Mouse (Mus musculus) forebrain, postnatal 0 days (tissue): ENCODE data around the gene Gpr27. TPM values are rescaled to one million over a fixed set of nuclear protein-coding genes. Genes with fewer than 3 reads are reported as not detected.
A peak's percentile ranks its signal among the peaks of the same experiment; 100 is the strongest.

ENCODE experiments used
- ATAC-seq: fragments of 200-750 bp; cut with Nextera tagmentation; 2 replicates; pipeline ENCODE4 v1.8.0; 2017; ENCODE audit warnings: mild to moderate bottlenecking, moderate library complexity
- DNase-seq: peaks from one replicate; pipeline ENCODE4 v3.0.0-alpha.2; 2015
- H3K27ac ChIP-seq: fragments of 300-500 bp; sonication (generic); 2 replicates; pipeline ENCODE4 v1.5.1; 2014; ENCODE audit warnings: low read depth, mild to moderate bottlenecking, antibody characterized with exemption, low read length, moderate library complexity, mixed read lengths
- H3K27me3 ChIP-seq: fragments of 300-500 bp; sonication (generic); 2 replicates; pipeline ENCODE4 v1.6.1; 2014; ENCODE audit warnings: mild to moderate bottlenecking, low read length, mixed read lengths; ENCODE audit not compliant: insufficient read depth
- H3K36me3 ChIP-seq: fragments of 300-500 bp; sonication (generic); 2 replicates; pipeline ENCODE4 v1.6.1; 2014; ENCODE audit warnings: mild to moderate bottlenecking, moderate library complexity; ENCODE audit not compliant: insufficient read depth
- H3K4me1 ChIP-seq: fragments of 300-500 bp; sonication (generic); 2 replicates; pipeline ENCODE4 v1.6.1; 2014; ENCODE audit warnings: antibody characterized with exemption; ENCODE audit not compliant: insufficient read depth
- H3K4me2 ChIP-seq: fragments of 300-500 bp; sonication (generic); 2 replicates; pipeline ENCODE4 v1.6.1; 2014; ENCODE audit warnings: low read depth, mild to moderate bottlenecking, moderate library complexity
- H3K4me3 ChIP-seq: fragments of 300-500 bp; sonication (generic); 2 replicates; pipeline ENCODE4 v1.5.1; 2014; ENCODE audit warnings: low read depth, low read length, mixed read lengths
- H3K9ac ChIP-seq: fragments of 300-500 bp; sonication (generic); 2 replicates; pipeline ENCODE4 v1.6.1; 2014; ENCODE audit warnings: mild to moderate bottlenecking
- H3K9me3 ChIP-seq: fragments of 300-500 bp; sonication (generic); 2 replicates; pipeline ENCODE4 v1.6.1; 2016; ENCODE audit warnings: low read length
- CTCF ChIP-seq: sonication (generic); IDR thresholded peaks from 2 replicates; pipeline ENCODE4 v1.5.1; 2016; ENCODE audit warnings: antibody characterized with exemption, control low read depth, low read depth
- WGBS: fragments of 180-500 bp; shearing (Covaris S2); extraction: QIAGEN DNeasy Blood & Tissue Kit; methylation state at CpG from one replicate; pipeline ENCODE4 v1.1.7; 2014; 5-methylcytosine and 5-hydroxymethylcytosine counted together
- polyA plus RNA-seq: library from polyadenylated mRNA; unstranded; fragments of >200 nt; fragmentation: Nextera tagmentation; extraction: Ambion mirVana; gene quantifications from 2 replicates; pipeline ENCODE4 v1.2.1, GENCODE M21; 2015
- total RNA-seq: library from RNA; depleted of rRNA; stranded (reverse); fragments of >200 nt; gene quantifications from 2 replicates; pipeline ENCODE4 v1.2.3, GENCODE M21; 2014; rRNA removed

The Gpr27 gene
- total and polyA plus RNA-seq, 2 experiments from 2014 or later: 38.5 to 127 TPM

DNA sequence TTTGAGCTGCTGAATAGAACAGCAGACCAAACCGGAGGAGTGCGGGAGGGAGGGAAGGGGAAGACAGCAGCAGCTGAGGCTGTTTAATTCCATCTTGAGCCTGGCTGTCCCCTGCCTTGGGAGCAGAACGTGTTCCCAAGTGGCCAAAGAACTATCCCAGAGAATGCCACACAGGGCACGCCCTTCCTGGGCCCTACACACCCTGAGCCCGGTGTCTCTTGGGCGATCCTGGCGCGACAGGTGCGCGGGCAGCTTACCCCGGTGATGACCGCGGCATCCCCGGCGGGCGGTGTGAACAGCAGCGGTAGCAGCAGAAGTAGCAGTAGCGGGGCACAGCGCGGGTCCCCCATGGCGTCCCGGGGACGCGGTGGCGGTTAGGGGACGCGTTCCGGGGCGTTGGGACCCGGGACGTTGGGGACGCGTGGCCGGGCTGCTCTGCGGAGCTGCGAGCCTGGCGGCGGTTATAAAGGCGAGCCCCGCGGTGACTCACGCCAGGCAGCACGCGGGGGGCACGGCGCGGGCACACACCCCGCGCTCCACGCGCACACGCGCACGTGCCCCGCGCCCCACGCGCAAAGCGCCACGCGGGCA is 33.6 kb downstream of the Gpr27 start, which contains the start of gene Prok2:
TSS of gene Prok2 (minus strand) at position 422 of the 591 bp plus-strand sequence.
- WGBS: under 1% methylated on average over 56 of the region's 61 CpGs
- Histone ChIP-seq H3K27me3 (peaks cover 15% of the 10 kb centered on the region; the same call in 1 of the 2 replicates), H3K36me3 (no peaks in the 10 kb centered on the region), H3K4me3 (peak within 1 kb of the TSS; percentile 51), H3K4me1 (peaks cover 9% of the 10 kb centered on the region; the same call in 1 of the 2 replicates), H3K4me2 (peak within 1 kb of the TSS; percentile 99), H3K9ac (peak within 1 kb of the TSS; percentile 59), H3K9me3 (no peaks in the 10 kb centered on the region), H3K27ac (no peak within 1 kb of the TSS)
- ATAC-seq (peak; percentile 82), DNase-seq (peak; percentile 47)
- TF ChIP-seq CTCF: no peak

DNA sequence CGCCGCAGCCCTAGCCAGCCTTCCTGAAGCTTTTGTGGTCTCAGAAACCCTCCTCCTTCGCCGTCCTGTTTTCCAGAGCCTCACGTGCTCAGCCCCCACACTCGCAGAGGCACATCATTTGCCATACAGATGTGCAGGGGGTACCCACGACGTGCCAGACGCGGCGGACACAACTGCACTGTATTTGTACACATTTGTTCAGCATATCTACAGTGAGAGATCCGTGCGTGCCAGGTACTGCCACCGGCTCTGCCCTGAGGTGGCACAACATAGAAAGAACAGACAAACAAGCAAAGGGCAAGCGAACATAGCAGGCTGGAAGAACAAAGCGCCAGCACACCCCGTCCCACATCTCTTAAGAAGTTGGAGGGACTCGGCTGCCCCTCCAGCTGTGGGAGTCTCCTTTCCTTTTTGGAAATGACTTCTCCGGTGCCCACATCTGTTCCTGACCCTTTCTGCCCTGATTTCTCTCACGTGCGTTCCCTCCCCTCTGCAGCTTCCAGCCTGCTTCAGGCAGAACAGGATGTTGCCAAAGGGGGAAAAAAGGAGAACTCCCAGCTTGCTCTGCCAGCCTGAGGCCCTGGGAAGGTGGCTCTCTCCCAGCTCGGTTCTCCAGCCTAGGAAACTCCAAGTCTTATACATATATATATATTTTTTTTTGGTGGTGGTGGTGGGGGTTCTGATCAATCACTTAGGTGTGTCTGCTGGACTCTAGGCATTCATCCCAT is 34.3 kb downstream of the Gpr27 start:
- TF ChIP-seq CTCF: no peak
- Histone ChIP-seq H3K9me3 (no peaks in the 10 kb centered on the region), H3K27me3 (peaks cover 15% of the 10 kb centered on the region; the same call in 1 of the 2 replicates), H3K36me3 (no peaks in the 10 kb centered on the region), H3K9ac (peak overlapping the region; percentile 59), H3K4me1 (peaks cover 9% of the 10 kb centered on the region; the same call in 1 of the 2 replicates), H3K4me2 (peak overlapping the region; percentile 99), H3K4me3 (peak overlapping the region; percentile 51), H3K27ac (no peak overlapping the region)
- ATAC-seq (peak; percentile 54), DNase-seq (peak; percentile 27)
- 2% methylated on average over 22 of the region's 22 CpGs for WGBS

DNA sequence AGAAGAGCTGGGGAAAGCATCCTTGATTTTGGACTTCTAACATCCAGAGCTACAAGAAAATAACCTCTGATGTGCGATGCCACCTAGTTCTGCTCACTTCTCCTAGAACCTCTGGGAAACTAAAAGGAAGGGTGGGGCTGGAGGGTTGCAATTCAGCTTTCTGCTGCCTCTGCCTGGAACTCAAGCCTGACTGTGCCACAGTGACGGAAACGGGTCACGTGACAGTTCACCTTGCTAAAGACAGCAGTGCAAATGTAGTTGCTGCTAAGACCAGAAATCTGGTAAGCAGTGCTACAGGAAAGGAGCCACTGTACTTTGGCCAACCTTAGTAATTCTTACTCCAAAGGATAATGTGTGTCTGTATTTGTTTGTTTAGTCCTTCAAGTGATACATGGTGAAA is 37.4 kb downstream of the Gpr27 start:
- ATAC-seq (no peak), DNase-seq (no peak)
- 92% methylated on average over 4 of the region's 4 CpGs for WGBS
- peaks cover 15% of the 10 kb centered on the region; the same call in 1 of the 2 replicates for H3K27me3 ChIP-seq
- TF ChIP-seq CTCF: no peak
- H3K9ac ChIP-seq: no peak overlapping the region
- H3K4me3 ChIP-seq: no peak overlapping the region
- H3K36me3 ChIP-seq: no peaks in the 10 kb centered on the region
- H3K4me2 ChIP-seq: no peak overlapping the region
- H3K9me3 ChIP-seq: no peaks in the 10 kb centered on the region
- H3K4me1 ChIP-seq: peaks cover 9% of the 10 kb centered on the region; the same call in 1 of the 2 replicates
- no peak overlapping the region for H3K27ac ChIP-seq

DNA sequence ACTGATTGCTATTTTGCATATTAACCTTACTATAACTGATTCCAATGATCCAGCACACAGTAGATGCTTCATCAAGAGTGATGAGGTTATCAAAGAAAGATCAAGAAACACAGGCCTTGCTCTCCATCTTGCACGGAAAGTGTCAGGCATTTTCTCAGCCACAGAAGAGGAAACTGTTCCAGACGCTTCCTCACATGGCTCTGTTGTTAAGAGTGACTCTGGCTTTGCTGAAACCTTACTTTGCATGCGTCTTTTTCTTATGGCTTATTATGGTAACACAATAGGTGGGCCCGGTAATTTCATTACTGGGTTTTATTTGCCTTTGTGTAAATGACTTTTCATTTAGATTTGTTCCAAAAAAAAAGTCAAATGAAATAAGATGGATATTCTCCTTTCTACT is 39.4 kb downstream of the Gpr27 start:
- ATAC-seq: peak; percentile 20; the same call in 1 of the 2 replicates

GRCm38 (mm10) chr6:99732673-99733072 is 40.2 kb downstream of the Gpr27 start:
- ATAC-seq (no peak; the same call in 1 of the 2 replicates), DNase-seq (no peak)
- Histone ChIP-seq H3K27ac (no peak overlapping the region), H3K4me3 (no peak overlapping the region), H3K27me3 (peaks cover 7% of the 10 kb centered on the region; the same call in 1 of the 2 replicates), H3K9ac (no peak overlapping the region), H3K4me2 (no peak overlapping the region), H3K36me3 (no peaks in the 10 kb centered on the region), H3K9me3 (no peaks in the 10 kb centered on the region), H3K4me1 (no peaks in the 10 kb centered on the region)
- TF ChIP-seq CTCF: no peak
- 50% methylated on average over 8 of the region's 8 CpGs for WGBS

More for the DNA sequence above, 39.4 kb downstream of the Gpr27 start:
- H3K27ac ChIP-seq: no peak overlapping the region
- peaks cover 7% of the 10 kb centered on the region; the same call in 1 of the 2 replicates for H3K27me3 ChIP-seq
- no peaks in the 10 kb centered on the region for H3K9me3 ChIP-seq
- DNase-seq: no peak
- H3K36me3 ChIP-seq: no peaks in the 10 kb centered on the region
- WGBS: 67% methylated on average over 4 of the region's 4 CpGs
- no peaks in the 10 kb centered on the region for H3K4me1 ChIP-seq
- H3K9ac ChIP-seq: no peak overlapping the region
- TF ChIP-seq CTCF: no peak
- no peak overlapping the region for H3K4me3 ChIP-seq
- no peak overlapping the region for H3K4me2 ChIP-seq

GRCm38 (mm10) chr6:99734666-99735065 is 42.2 kb downstream of the Gpr27 start:
- H3K4me3 ChIP-seq: no peak overlapping the region
- 77% methylated on average over 5 of the region's 5 CpGs for WGBS
- TF ChIP-seq CTCF: no peak
- no peaks in the 10 kb centered on the region for H3K4me1 ChIP-seq
- ATAC-seq (no peak), DNase-seq (no peak)
- H3K36me3 ChIP-seq: no peaks in the 10 kb centered on the region
- H3K9ac ChIP-seq: no peak overlapping the region
- H3K9me3 ChIP-seq: no peaks in the 10 kb centered on the region
- no peak overlapping the region for H3K27ac ChIP-seq
- no peak overlapping the region for H3K4me2 ChIP-seq
- no peaks in the 10 kb centered on the region; the same call in 1 of the 2 replicates for H3K27me3 ChIP-seq

DNA sequence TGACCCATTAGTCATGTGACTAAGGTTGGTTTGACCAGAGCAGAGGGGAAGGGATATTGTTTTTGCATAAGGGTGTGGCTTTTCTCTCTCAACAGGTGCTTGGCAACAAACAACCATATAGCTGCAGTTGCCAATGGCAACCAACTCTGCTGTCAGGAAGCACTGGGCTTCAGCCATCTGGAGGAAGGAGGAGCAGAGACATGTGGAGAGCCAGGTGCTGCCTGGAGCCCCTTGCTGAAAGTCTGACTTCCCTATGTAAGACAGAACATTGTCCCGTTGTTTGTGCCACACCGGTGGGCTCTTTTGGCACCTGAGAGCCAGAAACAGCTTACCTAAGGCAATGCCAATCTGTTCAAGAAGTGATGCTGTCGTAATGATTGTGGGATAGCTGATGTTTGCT is 50.4 kb downstream of the Gpr27 start:
- H3K4me1 ChIP-seq: no peaks in the 10 kb centered on the region
- H3K9me3 ChIP-seq: no peaks in the 10 kb centered on the region
- no peaks in the 10 kb centered on the region for H3K36me3 ChIP-seq
- WGBS: 52% methylated on average over 3 of the region's 3 CpGs
- no peak for TF ChIP-seq CTCF
- H3K4me3 ChIP-seq: no peak overlapping the region
- no peaks in the 10 kb centered on the region for H3K27me3 ChIP-seq
- DNase-seq (peak; percentile 73), ATAC-seq (peak; percentile 66)
- no peak overlapping the region for H3K27ac ChIP-seq
- no peak overlapping the region for H3K9ac ChIP-seq
- H3K4me2 ChIP-seq: no peak overlapping the region

Other genes starting within 250 kb of the Gpr27 start
- 112 and 157 TPM in 2 replicates for gene Foxp1, start 170.0 kb upstream of the Gpr27 start, total RNA-seq
- gene Foxp1, start 170.0 kb upstream of the Gpr27 start, polyA plus RNA-seq: 137 and 167 TPM in 2 replicates
- 12.9 and 13.3 TPM in 2 replicates for gene Eif4e3, start 25.9 kb upstream of the Gpr27 start, total RNA-seq
- 4.7 and 6.0 TPM in 2 replicates for gene Eif4e3, start 25.9 kb upstream of the Gpr27 start, polyA plus RNA-seq
- 2.2 and 3.0 TPM in 2 replicates for gene Gm20696, start 25.9 kb upstream of the Gpr27 start, total RNA-seq
- 1.5 and 2.6 TPM in 2 replicates for gene Gm20696, start 25.9 kb upstream of the Gpr27 start, polyA plus RNA-seq
- gene Prok2, start 33.7 kb downstream of the Gpr27 start, total RNA-seq: 1.00 and 1.5 TPM in 2 replicates
- gene Prok2, start 33.7 kb downstream of the Gpr27 start, polyA plus RNA-seq: 3.8 and 4.9 TPM in 2 replicates